Mouse (Mus musculus): ENCODE measurements at regions not wholly inside any gene's neighbourhood (a gene's known extent, or its start where the extent isn't known, plus 50 kb on each side); places are given as distances from the start of the nearest gene placed in this dataset.

DNA sequence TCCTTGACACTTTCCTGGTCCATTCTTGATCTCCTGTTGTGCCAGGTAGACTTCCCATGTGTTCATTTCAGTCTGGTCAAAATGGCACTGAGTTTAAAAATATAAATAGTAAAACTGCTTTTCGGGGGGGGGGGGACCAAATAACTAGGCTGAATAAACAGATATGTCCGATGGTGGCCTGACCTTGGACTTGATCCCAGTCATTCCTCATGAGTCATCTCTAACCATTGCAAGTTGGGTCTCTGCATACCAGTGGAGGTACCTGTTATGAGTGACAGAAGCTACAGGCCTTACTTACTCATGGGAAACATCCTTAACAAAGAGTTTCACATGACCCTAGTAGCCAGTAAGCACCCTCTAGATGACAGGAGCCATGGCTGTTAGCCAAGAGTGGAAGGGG is 76.2 kb upstream of the Ncam1 start:
- Histone ChIP-seq H3K4me1 (ENCODE audit: control insufficient read depth in 2 of 2, insufficient read depth in 2 of 2, low read length in 2 of 2, poor library complexity in 1 of 2) (peaks cover 0 to 7% of the 10 kb centered on the region in 2 experiments; a peak in 1 of 4 replicates), H3K9ac (ENCODE audit: insufficient read depth, low read depth, low read length, poor library complexity, severe bottlenecking) (no peak overlapping the region), H3K4me3 (ENCODE audit: insufficient read depth in 1 of 2, low read depth in 1 of 2, low read length in 2 of 2, poor library complexity in 1 of 2, severe bottlenecking in 1 of 2) (no peak overlapping the region), H3K27ac (ENCODE audit: insufficient read depth, low read depth, low read length, poor library complexity, severe bottlenecking) (no peak overlapping the region), H3K9me3 (ENCODE audit: control insufficient read depth, insufficient read depth, low read depth, low read length) (no peaks in the 10 kb centered on the region), H3K36me3 (ENCODE audit: control insufficient read depth, insufficient read depth, low read length, poor library complexity, severe bottlenecking) (no peaks in the 10 kb centered on the region)
- in situ Hi-C loops (cut with MboI; ENCODE audit: low sequenced_read_pairs in 2 of 2, unreplicated experiment in 2 of 2) = no loop called here
- no peak for TF ChIP-seq HCFC1 (IDR thresholded peaks at IDR 0.05; ENCODE audit: borderline replicate concordance, insufficient read depth, low read length)
- no peak for DNase-seq (ENCODE audit: low read depth, low spot score)

DNA sequence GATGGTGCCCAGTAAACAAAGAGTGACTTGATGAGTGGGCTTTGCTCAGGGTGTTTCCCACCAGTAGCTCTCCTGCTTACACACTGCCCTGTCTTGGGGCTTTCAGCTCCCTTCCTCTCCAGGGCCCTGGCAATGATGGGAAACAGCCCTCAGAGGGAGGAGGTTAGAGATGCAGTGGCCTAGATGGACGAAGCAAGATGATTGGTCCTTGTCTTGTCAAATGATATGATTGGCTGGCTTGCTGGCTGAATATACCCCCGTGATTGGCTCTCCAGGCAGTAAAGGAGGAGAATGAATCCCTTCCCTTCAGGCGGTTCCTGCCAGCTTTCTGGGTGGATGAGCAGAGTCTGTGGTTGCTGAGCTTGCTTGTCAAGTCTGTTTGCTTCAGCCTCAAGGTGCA is 74.8 kb upstream of the Ncam1 start:
- H3K9me3 ChIP-seq (ENCODE audit: control insufficient read depth, insufficient read depth, low read depth, low read length) = no peaks in the 10 kb centered on the region
- DNase-seq (ENCODE audit: low read depth, low spot score) = peak; percentile 54
- H3K4me1 ChIP-seq (ENCODE audit: control insufficient read depth in 2 of 2, insufficient read depth in 2 of 2, low read length in 2 of 2, poor library complexity in 1 of 2) = peaks cover 0 to 2% of the 10 kb centered on the region in 2 experiments; a peak in 1 of 4 replicates
- H3K27ac ChIP-seq (ENCODE audit: insufficient read depth, low read depth, low read length, poor library complexity, severe bottlenecking) = no peak overlapping the region
- H3K36me3 ChIP-seq (ENCODE audit: control insufficient read depth, insufficient read depth, low read length, poor library complexity, severe bottlenecking) = no peaks in the 10 kb centered on the region
- peak overlapping the region; percentile 19 to 72; a peak in 2 of 4 replicates for H3K4me3 ChIP-seq (ENCODE audit: insufficient read depth in 1 of 2, low read depth in 1 of 2, low read length in 2 of 2, poor library complexity in 1 of 2, severe bottlenecking in 1 of 2)
- in situ Hi-C loops (cut with MboI; ENCODE audit: low sequenced_read_pairs in 2 of 2, unreplicated experiment in 2 of 2) = no loop called here
- no peak for TF ChIP-seq CHD2 (IDR thresholded peaks at IDR 0.05; ENCODE audit: low read depth, low read length)
- no peak for TF ChIP-seq MAFK (IDR thresholded peaks at IDR 0.05; ENCODE audit: insufficient read depth, low read depth, low read length)
- TF ChIP-seq ZC3H11A (IDR thresholded peaks at IDR 0.05; ENCODE audit: borderline replicate concordance, low read depth, low read length) = no peak
- no peak for TF ChIP-seq ZNF384 (IDR thresholded peaks at IDR 0.05; ENCODE audit: low read depth, low read length)
- no peak for TF ChIP-seq HCFC1 (IDR thresholded peaks at IDR 0.05; ENCODE audit: borderline replicate concordance, insufficient read depth, low read length)
- H3K9ac ChIP-seq (ENCODE audit: insufficient read depth, low read depth, low read length, poor library complexity, severe bottlenecking) = peak overlapping the region; percentile 47; the same call in 1 of the 2 replicates

GRCm38 (mm10) chr9:49851522-49851921 is 52.8 kb upstream of the Ncam1 start:
- Histone ChIP-seq H3K27ac (ENCODE audit: insufficient read depth, low read depth, low read length, poor library complexity, severe bottlenecking) (no peak overlapping the region), H3K9ac (ENCODE audit: insufficient read depth, low read depth, low read length, poor library complexity, severe bottlenecking) (no peak overlapping the region), H3K4me1 (ENCODE audit: control insufficient read depth in 2 of 2, insufficient read depth in 2 of 2, low read length in 2 of 2, poor library complexity in 1 of 2) (no peaks in the 10 kb centered on the region), H3K4me3 (ENCODE audit: insufficient read depth in 1 of 2, low read depth in 1 of 2, low read length in 2 of 2, poor library complexity in 1 of 2, severe bottlenecking in 1 of 2) (no peak overlapping the region), H3K36me3 (ENCODE audit: control insufficient read depth, insufficient read depth, low read length, poor library complexity, severe bottlenecking) (no peaks in the 10 kb centered on the region), H3K9me3 (ENCODE audit: control insufficient read depth, insufficient read depth, low read depth, low read length) (no peaks in the 10 kb centered on the region)
- in situ Hi-C loops (cut with MboI; ENCODE audit: low sequenced_read_pairs in 2 of 2, unreplicated experiment in 2 of 2) = no loop called here
- TF ChIP-seq ZC3H11A (IDR thresholded peaks at IDR 0.05; ENCODE audit: borderline replicate concordance, low read depth, low read length) = no peak
- no peak for TF ChIP-seq MAFK (IDR thresholded peaks at IDR 0.05; ENCODE audit: insufficient read depth, low read depth, low read length)
- no peak for TF ChIP-seq ZNF384 (IDR thresholded peaks at IDR 0.05; ENCODE audit: low read depth, low read length)
- no peak for TF ChIP-seq HCFC1 (IDR thresholded peaks at IDR 0.05; ENCODE audit: borderline replicate concordance, insufficient read depth, low read length)
- TF ChIP-seq CHD2 (IDR thresholded peaks at IDR 0.05; ENCODE audit: low read depth, low read length) = no peak
- DNase-seq (ENCODE audit: low read depth, low spot score) = no peak

DNA sequence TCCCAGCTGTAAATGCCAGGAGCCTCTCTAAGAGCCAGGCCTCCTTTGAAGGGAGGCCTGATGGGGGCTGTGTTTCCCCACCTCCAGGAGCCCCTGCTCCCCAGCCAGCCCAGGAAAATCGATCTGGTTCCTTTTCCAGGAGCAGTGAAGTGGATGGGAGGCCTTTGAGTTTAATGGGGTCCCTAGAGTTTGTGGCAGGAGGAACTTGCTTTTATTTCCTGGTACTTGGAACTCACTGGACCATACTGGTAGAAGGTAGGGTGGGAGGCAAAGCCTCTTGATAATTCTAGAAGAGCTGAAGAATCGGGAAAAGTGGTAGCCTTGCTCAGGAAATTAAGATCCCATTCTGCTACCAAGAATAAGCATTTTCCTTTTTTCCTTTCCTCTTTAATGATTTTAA is 50.7 kb upstream of the Ncam1 start:
- no peak for TF ChIP-seq ZC3H11A (IDR thresholded peaks at IDR 0.05; ENCODE audit: borderline replicate concordance, low read depth, low read length)
- no peak for TF ChIP-seq ZNF384 (IDR thresholded peaks at IDR 0.05; ENCODE audit: low read depth, low read length)
- TF ChIP-seq CHD2 (IDR thresholded peaks at IDR 0.05; ENCODE audit: low read depth, low read length) = no peak
- TF ChIP-seq HCFC1 (IDR thresholded peaks at IDR 0.05; ENCODE audit: borderline replicate concordance, insufficient read depth, low read length) = no peak
- no peak for TF ChIP-seq MAFK (IDR thresholded peaks at IDR 0.05; ENCODE audit: insufficient read depth, low read depth, low read length)
- in situ Hi-C loops (cut with MboI; ENCODE audit: low sequenced_read_pairs in 2 of 2, unreplicated experiment in 2 of 2) = no loop called here
- no peak overlapping the region for H3K27ac ChIP-seq (ENCODE audit: insufficient read depth, low read depth, low read length, poor library complexity, severe bottlenecking)
- H3K4me1 ChIP-seq (ENCODE audit: control insufficient read depth in 2 of 2, insufficient read depth in 2 of 2, low read length in 2 of 2, poor library complexity in 1 of 2) = no peaks in the 10 kb centered on the region
- DNase-seq (ENCODE audit: low read depth, low spot score) = no peak
- H3K9ac ChIP-seq (ENCODE audit: insufficient read depth, low read depth, low read length, poor library complexity, severe bottlenecking) = no peak overlapping the region
- H3K36me3 ChIP-seq (ENCODE audit: control insufficient read depth, insufficient read depth, low read length, poor library complexity, severe bottlenecking) = no peaks in the 10 kb centered on the region
- no peak overlapping the region for H3K4me3 ChIP-seq (ENCODE audit: insufficient read depth in 1 of 2, low read depth in 1 of 2, low read length in 2 of 2, poor library complexity in 1 of 2, severe bottlenecking in 1 of 2)
- no peaks in the 10 kb centered on the region for H3K9me3 ChIP-seq (ENCODE audit: control insufficient read depth, insufficient read depth, low read depth, low read length)

- H3K27ac ChIP-seq (ENCODE audit: insufficient read depth, low read depth, low read length, poor library complexity, severe bottlenecking) = no peak overlapping the region
- H3K9ac ChIP-seq (ENCODE audit: insufficient read depth, low read depth, low read length, poor library complexity, severe bottlenecking) = no peak overlapping the region
- H3K9me3 ChIP-seq (ENCODE audit: control insufficient read depth, insufficient read depth, low read depth, low read length) = no peaks in the 10 kb centered on the region
- no peak overlapping the region for H3K4me3 ChIP-seq (ENCODE audit: insufficient read depth in 1 of 2, low read depth in 1 of 2, low read length in 2 of 2, poor library complexity in 1 of 2, severe bottlenecking in 1 of 2)
- H3K36me3 ChIP-seq (ENCODE audit: control insufficient read depth, insufficient read depth, low read length, poor library complexity, severe bottlenecking) = no peaks in the 10 kb centered on the region
- in situ Hi-C loops (cut with MboI; ENCODE audit: low sequenced_read_pairs in 2 of 2, unreplicated experiment in 2 of 2) = no loop called here
- TF ChIP-seq HCFC1 (IDR thresholded peaks at IDR 0.05; ENCODE audit: borderline replicate concordance, insufficient read depth, low read length) (no peak), ZC3H11A (IDR thresholded peaks at IDR 0.05; ENCODE audit: borderline replicate concordance, low read depth, low read length) (no peak), CHD2 (IDR thresholded peaks at IDR 0.05; ENCODE audit: low read depth, low read length) (no peak), ZNF384 (IDR thresholded peaks at IDR 0.05; ENCODE audit: low read depth, low read length) (no peak), MAFK (IDR thresholded peaks at IDR 0.05; ENCODE audit: insufficient read depth, low read depth, low read length) (no peak)
- DNase-seq (ENCODE audit: low read depth, low spot score) = no peak
- no peaks in the 10 kb centered on the region for H3K4me1 ChIP-seq (ENCODE audit: control insufficient read depth in 2 of 2, insufficient read depth in 2 of 2, low read length in 2 of 2, poor library complexity in 1 of 2)
Measured at GRCm38 (mm10) chr9:49848943-49849342, 50.2 kb upstream of the Ncam1 start.
